Mouse (Mus musculus): ENCODE results near the gene Eif3d. TPM values are rescaled to one million over a fixed set of nuclear protein-coding genes. Genes with fewer than 3 reads are reported as not detected.

The Eif3d gene
- total and polyA plus RNA-seq, 3 experiments: 302 to 493 (median 344) TPM

GRCm38 (mm10) chr15:77935673-77936375 lies 34.8 kb downstream of the Eif3d start:
- in situ Hi-C loops (cut with MboI; ENCODE audit: low pct_ligation_motif_present, low pct_unique_long_range_greater_than_20kb, low sequenced_read_pairs): no loop called here
- dilution Hi-C loops (cut with MboI; ENCODE audit: extremely low pct_ligation_motif_present, extremely low pct_unique_long_range_greater_than_20kb, low sequenced_read_pairs): no loop called here
- Histone ChIP-seq H3K4me2 (ENCODE audit: insufficient read depth, low read depth, poor library complexity, severe bottlenecking) (no peak overlapping the region), H3K79me2 (replicated peaks; ENCODE audit: control insufficient read depth, extremely low read depth, insufficient read depth, poor library complexity, severe bottlenecking) (no peaks in the 10 kb centered on the region), H3K9ac (ENCODE audit: insufficient read depth, low read depth) (no peak overlapping the region), H3K4me1 (ENCODE audit: control insufficient read depth in 1 of 2, insufficient read depth in 2 of 2) (peaks cover 15 to 46% of the 10 kb centered on the region in 2 experiments), H3K27ac (ENCODE audit: insufficient read depth, low read depth) (no peak overlapping the region), H3K27me3 (replicated peaks) (peaks cover 3% of the 10 kb centered on the region), H3K9me3 (replicated peaks; ENCODE audit: low read length) (no peaks in the 10 kb centered on the region), H3K4me3 (replicated peaks in 1 of 3; ENCODE audit: low read depth in 2 of 3, low read length in 2 of 3, poor library complexity in 1 of 3) (no peak overlapping the region), H3K36me3 (replicated peaks in 1 of 2; ENCODE audit: control insufficient read depth in 1 of 2, insufficient read depth in 1 of 2, low read length in 1 of 2) (no peaks in the 10 kb centered on the region)
- DNase-seq (ENCODE audit: extremely low read depth): no peak
- no peak for TF ChIP-seq SIN3A (IDR thresholded peaks at IDR 0.05; ENCODE audit: low read length)
- no peak for TF ChIP-seq USF1 (IDR thresholded peaks at IDR 0.05; ENCODE audit: low read depth, low read length)
- TF ChIP-seq ZC3H11A (IDR thresholded peaks at IDR 0.05; ENCODE audit: low read depth, low read length): no peak
- TF ChIP-seq ELF1 (IDR thresholded peaks at IDR 0.05; ENCODE audit: low read depth, low read length): no peak
- TF ChIP-seq POLR2AphosphoS2 (IDR thresholded peaks at IDR 0.05; ENCODE audit: low read depth, low read length): no peak
- TF ChIP-seq HCFC1 (IDR thresholded peaks at IDR 0.05; ENCODE audit: low read depth, low read length): no peak
- TF ChIP-seq JUN (IDR thresholded peaks at IDR 0.05; ENCODE audit: insufficient read depth, low read depth, low read length): no peak
- TF ChIP-seq IRF4 (IDR thresholded peaks at IDR 0.05; ENCODE audit: low read depth, low read length): no peak
- no peak for TF ChIP-seq NRF1 (IDR thresholded peaks at IDR 0.05; ENCODE audit: low read depth, low read length)

GRCm38 (mm10) chr15:77934968-77935367 lies 35.6 kb downstream of the Eif3d start:
- no peak overlapping the region for H3K9ac ChIP-seq (ENCODE audit: insufficient read depth, low read depth)
- no peaks in the 10 kb centered on the region for H3K36me3 ChIP-seq (replicated peaks in 1 of 2; ENCODE audit: control insufficient read depth in 1 of 2, insufficient read depth in 1 of 2, low read length in 1 of 2)
- no peaks in the 10 kb centered on the region for H3K9me3 ChIP-seq (replicated peaks; ENCODE audit: low read length)
- peaks cover 3% of the 10 kb centered on the region for H3K27me3 ChIP-seq (replicated peaks)
- dilution Hi-C loops (cut with MboI; ENCODE audit: extremely low pct_ligation_motif_present, extremely low pct_unique_long_range_greater_than_20kb, low sequenced_read_pairs): no loop called here
- in situ Hi-C loops (cut with MboI; ENCODE audit: low pct_ligation_motif_present, low pct_unique_long_range_greater_than_20kb, low sequenced_read_pairs): loop anchor here (5.0 kb wide), 1 partner anchor 37 kb away; the partner anchor contains the start of gene Eif3d
- no peak overlapping the region for H3K4me3 ChIP-seq (replicated peaks in 1 of 3; ENCODE audit: low read depth in 2 of 3, low read length in 2 of 3, poor library complexity in 1 of 3)
- peaks cover 17 to 54% of the 10 kb centered on the region in 2 experiments for H3K4me1 ChIP-seq (ENCODE audit: control insufficient read depth in 1 of 2, insufficient read depth in 2 of 2)
- no peak overlapping the region for H3K27ac ChIP-seq (ENCODE audit: insufficient read depth, low read depth)
- TF ChIP-seq JUND (conservative IDR thresholded peaks at IDR 0.05; ENCODE audit: low read depth, low read length) (no peak), GABPA (IDR thresholded peaks at IDR 0.05; ENCODE audit: insufficient replicate concordance, low read depth, low read length) (no peak), UBTF (IDR thresholded peaks at IDR 0.05; ENCODE audit: low read depth, low read length) (no peak), POLR2AphosphoS2 (IDR thresholded peaks at IDR 0.05; ENCODE audit: low read depth, low read length) (no peak), MAX (IDR thresholded peaks at IDR 0.05; ENCODE audit: low read length) (no peak), MAFK (IDR thresholded peaks at IDR 0.05; ENCODE audit: insufficient replicate concordance, low read length) (no peak), NELFE (IDR thresholded peaks at IDR 0.05; ENCODE audit: low read depth, low read length) (no peak)
- H3K79me2 ChIP-seq (replicated peaks; ENCODE audit: control insufficient read depth, extremely low read depth, insufficient read depth, poor library complexity, severe bottlenecking): no peaks in the 10 kb centered on the region
- no peak overlapping the region for H3K4me2 ChIP-seq (ENCODE audit: insufficient read depth, low read depth, poor library complexity, severe bottlenecking)
- DNase-seq (ENCODE audit: extremely low read depth): no peak

Measured in CH12.LX (cell line).